Mouse (Mus musculus): ENCODE results near the gene Lrrc19.

Gene Lrrc19

GRCm38 (mm10) chr4:94591765-94592381, 58.1 kb downstream of the Lrrc19 start:
- DNase-seq (ENCODE audit: low spot score in 2 of 2), result no peak

Measured in heart, adult 9 months (tissue).